Mouse (Mus musculus) ovary, adult 18-20 months (tissue): ENCODE measurements at regions not wholly inside any gene's neighbourhood (a gene's known extent, or its start where the extent isn't known, plus 50 kb on each side); places are given as distances from the start of the nearest gene placed in this dataset.
"Not testable (repeated sequence)": the region's sequence is repeated elsewhere in the genome, so short reads cannot be mapped to it uniquely, and the experiment has no call there.

Experiments used
- DNase-seq: peaks from one replicate; pipeline ENCODE4 v3.0.0; 2022; ENCODE audit warnings: low spot score, mixed read lengths

DNA sequence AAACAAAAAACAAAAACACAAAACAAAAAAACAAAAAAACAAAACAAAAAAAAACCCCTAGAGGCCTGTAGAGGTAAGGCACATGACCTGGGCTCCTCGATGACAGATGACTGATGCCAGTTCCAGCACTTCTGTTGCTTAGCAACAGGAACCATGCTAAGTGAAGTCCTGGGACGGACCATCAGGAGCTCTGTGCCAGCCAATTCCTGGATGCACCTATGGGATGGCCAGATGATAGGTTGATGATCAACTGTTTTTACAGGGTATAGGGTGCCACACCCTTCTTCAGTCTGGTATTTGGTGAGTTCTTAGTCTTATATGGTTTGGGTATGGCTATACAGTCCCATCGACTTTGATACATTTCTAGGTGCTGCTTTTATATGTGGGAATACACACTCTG lies 209.9 kb downstream of the Med10 start:
- DNase-seq, result no peak

DNA sequence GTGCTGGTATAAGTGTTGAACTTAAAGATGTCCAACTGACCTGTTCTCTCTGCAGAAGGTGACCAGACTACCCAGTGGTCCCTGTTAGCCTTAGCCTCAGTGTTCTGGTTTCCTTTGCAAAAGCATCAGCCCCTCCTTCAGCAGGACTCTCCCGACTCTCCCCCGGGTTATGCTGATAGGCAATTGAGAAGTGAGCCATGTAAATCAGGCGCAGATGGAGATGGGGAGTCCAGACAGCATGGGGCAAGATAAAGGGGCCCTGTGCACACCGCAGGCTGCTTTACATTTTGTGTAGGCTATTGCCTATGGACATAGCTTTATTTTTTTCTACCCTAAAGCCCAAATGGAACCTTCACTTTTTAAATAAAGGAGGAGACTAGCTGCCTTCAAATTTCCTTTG lies 213.0 kb downstream of the Med10 start:
- DNase-seq, result no peak

DNA sequence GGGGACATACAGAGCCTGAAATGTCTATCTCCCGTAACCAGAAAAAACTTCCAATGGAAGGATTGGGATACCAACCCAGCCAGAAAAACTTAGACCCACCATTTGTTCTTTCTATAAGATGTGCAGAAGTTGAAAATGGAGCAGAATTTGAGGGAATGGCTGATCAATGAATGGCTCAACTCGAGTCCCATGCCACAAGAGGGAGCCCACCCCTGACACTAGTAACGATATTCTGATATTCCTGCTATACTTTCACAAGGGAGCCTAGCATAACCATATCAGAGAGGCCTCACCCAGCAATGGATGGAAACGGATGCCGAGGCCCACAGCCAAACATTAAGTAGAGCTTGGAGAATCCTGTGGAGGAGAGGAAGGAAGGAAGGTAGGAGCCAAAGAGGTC lies 215.3 kb downstream of the Med10 start:
- DNase-seq, result no peak

DNA sequence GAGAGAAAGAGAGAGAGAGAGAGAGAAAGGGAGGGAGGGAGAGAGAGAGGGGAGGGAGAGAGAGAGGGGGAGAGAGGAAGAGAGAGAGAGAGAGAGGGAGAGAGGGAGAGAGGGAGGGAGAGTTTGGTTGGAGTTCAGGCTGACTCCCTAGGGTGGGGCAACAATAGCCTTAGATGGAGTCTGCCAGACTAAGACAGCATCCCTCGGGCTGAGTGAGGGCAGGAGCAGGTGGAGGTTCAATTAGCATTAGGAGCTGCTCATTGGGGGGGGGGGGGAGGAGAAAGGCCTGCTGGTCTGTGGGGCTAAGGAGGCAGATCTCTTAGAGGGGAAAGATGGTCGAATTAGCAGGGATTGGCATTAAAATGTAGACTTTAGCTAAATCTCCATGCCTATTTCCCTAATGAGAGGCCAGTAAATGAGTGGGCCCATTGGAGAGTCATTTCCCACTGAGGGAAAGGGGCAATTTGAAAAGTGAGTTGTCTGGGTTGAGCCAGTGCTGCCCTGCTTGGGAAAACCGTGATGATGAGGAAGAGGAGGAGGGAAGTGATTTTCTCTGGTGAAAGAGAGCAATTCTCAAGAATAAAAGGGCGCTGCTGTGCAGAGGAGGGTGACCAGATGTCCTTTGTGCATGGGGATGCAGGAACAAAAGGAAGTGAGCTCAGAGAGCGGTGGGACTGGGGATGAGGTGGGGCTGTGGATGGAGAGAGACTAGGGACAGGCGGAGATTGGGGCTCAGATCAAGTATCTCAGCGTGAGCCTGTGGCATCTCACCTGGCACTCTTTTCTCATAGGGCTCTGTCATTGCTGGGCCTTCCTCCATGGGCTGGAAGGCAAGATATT lies 218.0 kb downstream of the Med10 start:
- DNase-seq, result no peak

GRCm38 (mm10) chr13:70033249-70033648 lies 231.1 kb downstream of the Med10 start:
- no peak for DNase-seq

- no peak for DNase-seq
These were observed 231.6 kb downstream of the Med10 start for GRCm38 (mm10) chr13:70033763-70034162.

GRCm38 (mm10) chr13:70037985-70038667 lies 235.9 kb downstream of the Med10 start:
- no peak for DNase-seq

DNA sequence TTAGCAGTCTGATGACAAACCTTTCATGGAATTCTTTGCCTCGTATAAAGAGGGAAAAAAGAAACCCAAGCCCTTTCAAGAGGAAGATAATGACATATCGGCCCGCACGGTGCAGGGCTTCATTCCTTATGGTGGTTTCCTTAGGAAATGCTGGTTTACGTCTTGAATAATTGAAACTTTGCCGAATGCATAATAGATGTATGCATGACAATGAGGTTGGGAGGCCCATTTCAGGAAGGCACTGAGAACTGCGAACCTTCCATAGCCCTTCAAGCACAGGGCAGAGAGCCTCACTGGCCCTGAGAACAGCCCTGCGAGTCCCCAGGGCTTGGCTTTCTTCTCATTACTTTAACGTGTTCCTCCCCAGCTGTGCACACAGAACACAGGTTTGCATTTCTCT lies 255.7 kb downstream of the Med10 start:
- DNase-seq, result no peak

- peak; percentile 6 for DNase-seq
These were observed 259.3 kb downstream of the Med10 start for GRCm38 (mm10) chr13:70061363-70061945.

DNA sequence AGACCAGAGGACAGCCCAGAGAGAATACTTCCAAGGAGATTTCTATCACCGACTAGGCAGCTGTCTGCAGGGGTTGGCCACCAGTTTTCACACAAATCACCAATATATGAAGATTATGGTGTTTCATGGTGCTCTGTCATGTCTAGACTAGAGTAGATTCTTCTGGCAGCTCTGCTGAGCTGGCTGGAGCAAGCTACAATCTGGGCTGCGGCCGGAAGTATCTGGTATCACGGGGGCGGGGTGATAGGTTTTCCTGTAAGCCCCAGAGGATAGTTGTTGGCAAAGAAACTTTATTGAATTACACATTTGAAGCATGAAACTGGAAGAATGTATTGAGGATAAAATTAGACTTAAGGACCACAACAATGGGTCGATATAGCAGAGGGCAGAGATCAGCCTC lies 271.5 kb downstream of the Med10 start:
- no peak for DNase-seq

GRCm38 (mm10) chr13:70075353-70075752 lies 273.2 kb downstream of the Med10 start:
- no peak for DNase-seq

DNA sequence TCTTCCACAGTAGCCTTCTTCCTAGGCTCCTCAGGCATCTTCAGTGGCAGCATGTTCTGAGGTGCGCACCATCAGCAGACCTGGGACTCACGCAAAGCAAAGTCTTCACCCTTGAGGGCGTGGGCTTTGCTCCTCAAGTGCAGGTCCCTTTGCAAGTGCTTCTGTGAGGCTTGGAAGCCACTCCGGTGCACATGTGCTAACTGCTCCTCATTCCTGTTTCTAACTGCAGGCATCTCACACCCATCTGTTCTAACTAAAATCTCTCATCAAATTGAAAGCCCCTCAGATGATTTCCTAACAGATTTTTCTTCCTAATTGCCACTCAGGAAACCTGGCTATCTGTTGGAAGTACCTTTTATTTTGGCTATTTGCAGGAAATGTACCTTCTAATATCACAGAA lies 278.9 kb downstream of the Med10 start:
- no peak for DNase-seq

DNA sequence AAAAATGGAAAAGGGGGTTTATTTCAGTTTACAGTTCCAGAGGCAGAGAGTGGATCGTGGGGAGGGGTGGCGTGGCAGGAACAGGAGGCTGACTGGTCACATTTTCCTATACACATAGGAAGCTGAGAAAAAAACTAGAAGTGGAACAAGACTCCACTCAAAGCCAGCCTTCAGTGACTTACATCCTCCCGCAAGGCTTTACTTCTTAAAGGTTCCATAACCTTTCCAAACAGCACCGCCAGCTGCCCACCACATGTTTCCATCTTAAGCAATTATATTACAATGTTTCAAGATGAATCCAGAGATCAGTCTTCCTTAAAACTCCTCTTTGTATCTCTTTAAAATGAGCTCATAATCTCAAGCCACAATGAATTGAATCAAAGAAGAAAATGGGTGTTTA lies 290.7 kb downstream of the Med10 start:
- no peak for DNase-seq

DNA sequence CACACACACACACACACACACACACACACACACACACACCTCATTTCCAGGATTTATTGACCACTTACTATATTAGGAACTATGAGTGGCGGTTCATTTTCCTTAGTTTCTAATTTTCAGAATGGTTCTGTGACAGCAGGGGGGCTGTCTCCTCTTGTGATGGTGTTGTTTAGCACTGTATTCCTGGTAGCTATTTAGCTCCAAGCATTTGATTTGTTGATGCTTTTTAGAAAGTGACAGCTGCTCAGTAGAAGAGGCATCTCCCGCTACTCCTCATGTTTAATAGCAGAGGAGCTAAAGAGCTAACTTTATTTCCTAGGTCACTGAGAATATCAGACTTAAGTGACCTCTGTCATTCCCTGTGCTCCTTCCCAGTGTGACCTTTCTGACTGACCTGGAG lies 291.8 kb downstream of the Med10 start:
- DNase-seq, result no peak

- DNase-seq, result no peak
These were observed 294.5 kb downstream of the Med10 start for GRCm38 (mm10) chr13:70096430-70097301.

DNA sequence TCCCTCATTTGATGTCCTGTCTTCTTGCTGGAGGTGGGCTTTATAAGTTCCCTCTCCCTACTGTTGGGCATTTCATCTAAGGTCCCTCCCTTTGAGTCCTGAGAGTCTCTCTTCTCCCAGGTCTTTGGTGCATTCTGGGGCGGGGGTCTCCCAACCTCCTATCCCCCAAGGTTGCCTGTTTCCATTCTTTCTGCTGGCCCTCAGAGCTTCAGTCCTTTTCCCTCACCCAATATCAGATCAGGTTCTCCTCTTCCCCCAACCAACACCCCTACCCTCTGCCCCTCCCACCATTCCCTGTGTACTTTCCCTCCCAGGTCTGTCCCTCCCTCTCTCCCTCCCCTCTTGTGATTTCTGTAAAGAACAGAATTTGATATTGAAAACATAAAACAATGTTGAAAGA lies 297.9 kb downstream of the Med10 start:
- DNase-seq, result not testable (repeated sequence)

DNA sequence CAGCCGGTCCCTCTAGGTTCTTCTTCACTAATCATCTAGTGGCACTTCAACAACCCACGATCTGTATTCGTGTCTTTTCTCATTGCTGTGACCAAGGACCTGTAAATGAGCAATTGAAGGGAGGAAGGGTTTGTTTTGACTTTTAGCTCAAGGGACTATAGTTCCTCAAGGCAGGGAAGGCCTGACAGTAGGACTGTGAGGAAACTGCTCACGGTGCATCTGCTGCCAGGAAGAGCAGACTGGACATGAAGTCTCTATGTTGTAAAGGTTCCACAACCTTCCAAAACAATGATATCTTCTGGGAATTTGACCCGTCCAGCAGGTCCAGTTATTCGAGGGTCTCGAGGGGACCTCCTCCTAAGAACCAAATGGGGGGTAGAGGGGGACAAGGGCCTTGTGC lies 300.8 kb downstream of the Med10 start:
- no peak for DNase-seq

DNA sequence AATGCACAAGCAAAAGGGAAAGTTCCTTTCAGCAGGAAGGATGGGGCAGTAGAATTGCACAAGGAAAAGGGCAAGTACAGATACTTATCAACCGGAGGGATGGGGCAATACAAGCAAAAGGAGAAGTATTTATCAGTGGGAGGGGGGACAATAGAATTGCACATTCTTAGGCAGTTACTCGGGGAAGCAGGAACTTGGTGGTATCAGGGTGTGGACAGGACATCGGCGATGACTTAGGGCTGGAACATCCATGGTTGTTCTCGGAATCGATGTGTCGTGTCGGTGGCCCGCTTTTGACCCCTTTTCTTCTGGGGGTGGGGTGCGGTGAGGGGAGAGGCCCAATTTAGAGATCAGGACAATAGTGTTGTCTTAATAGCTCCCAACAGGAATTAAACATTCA lies 301.3 kb downstream of the Med10 start:
- not testable (repeated sequence) for DNase-seq

- DNase-seq, result no peak
These were observed 301.7 kb downstream of the Med10 start for GRCm38 (mm10) chr13:70103903-70104302.

GRCm38 (mm10) chr13:70115576-70115975 lies 313.4 kb downstream of the Med10 start:
- no peak for DNase-seq

DNA sequence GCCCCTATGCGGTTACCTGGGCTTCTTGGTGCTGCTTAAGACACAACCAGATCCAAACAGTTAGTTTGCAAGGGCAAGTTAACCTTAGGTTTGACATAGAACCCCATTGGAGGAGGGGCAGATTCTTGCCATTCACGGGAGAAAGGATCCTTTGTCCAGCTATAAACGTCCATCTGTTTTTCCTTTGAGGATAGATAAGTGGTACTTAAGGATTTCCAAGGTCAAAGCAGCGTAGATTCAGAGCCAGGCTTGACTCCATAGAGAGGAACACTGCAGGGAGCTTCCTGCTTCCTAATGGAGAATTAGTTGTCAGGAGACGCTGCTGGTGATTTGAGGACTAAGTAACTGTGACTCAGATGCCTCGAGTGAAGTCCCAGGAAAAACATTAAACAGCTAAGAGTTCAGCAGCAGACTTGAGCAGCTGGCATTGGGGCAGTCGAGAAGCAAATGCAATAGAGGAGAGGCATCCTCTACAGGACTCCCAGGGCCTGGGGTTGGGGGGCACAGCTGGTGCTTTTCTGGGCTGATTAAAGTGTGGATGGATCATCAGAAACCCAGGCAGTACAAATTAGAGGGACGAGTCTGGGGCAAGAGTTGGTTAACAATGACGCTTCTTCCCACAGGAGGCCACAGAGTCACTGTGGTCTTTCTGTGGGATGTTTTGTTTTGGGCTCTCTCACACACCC lies 322.8 kb downstream of the Med10 start:
- no peak for DNase-seq

GRCm38 (mm10) chr13:70127310-70127709 lies 325.1 kb downstream of the Med10 start:
- no peak for DNase-seq
